Mouse (Mus musculus) urinary bladder, postnatal 10 days (tissue): Measurements from ENCODE around the gene Dact3.

ENCODE experiments used
- DNase-seq: peaks from one replicate; pipeline ENCODE4 v3.0.0; 2022; ENCODE audit warnings: low spot score

Dact3 gene

DNA sequence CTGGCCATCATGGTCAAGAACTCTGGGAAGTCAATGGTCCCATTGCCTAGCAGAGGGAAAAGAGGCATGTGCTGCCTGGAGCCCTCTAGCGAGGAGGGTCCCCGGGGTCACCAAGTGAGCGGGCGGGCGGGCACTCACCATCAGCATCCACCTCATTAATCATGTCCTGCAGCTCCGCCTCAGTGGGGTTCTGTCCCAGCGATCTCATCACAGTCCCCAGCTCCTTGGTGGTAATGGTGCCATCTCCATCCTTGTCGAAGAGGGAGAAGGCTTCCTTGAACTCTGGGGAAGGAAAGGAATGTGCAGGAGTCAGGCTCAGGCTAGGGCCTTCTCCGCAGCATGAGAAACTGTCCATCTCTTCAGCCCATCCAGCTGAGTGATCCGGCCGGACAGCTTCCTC is 42.3 kb downstream of the Dact3 start:
- no peak for DNase-seq

DNA sequence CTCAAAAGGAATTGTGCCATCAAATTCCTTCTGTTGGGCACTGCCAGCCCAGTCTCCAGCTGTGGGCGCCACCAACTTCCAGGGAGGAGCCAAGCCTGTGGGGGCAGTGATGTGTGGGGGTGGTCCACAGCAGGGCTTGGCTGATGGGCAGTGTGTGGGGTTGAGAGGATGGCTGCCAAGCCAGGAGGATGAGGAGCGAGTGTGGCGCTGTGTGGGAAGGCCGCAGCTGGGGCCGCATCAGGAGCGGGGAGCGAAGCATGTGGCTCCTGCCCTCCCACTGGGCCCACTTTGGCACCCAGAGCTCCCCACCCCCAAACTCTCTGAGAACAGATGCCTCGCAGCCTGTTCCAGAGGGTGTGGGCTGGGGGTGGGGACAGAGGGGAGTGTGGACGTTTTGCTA is 42.9 kb downstream of the Dact3 start:
- no peak for DNase-seq

DNA sequence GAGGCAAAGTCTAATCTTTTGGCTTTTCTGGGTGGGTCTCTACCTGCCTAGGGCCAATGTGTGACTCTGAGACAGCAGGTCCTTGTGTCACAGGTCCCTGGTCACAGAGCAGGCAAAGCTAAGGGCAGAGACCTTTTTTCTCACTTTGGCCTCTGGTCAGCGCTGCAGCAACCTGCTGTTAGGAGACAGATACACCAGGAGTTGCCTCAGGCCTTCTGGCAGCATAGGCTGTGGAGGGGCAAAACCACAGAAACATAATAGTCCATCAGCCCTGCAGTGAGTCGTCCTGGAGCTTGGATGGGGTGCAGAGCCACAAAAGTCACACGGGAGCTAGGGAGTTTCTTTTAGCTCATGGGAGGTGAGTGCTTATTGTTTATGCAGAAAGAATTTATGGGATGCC is 43.6 kb downstream of the Dact3 start:
- no peak for DNase-seq

DNA sequence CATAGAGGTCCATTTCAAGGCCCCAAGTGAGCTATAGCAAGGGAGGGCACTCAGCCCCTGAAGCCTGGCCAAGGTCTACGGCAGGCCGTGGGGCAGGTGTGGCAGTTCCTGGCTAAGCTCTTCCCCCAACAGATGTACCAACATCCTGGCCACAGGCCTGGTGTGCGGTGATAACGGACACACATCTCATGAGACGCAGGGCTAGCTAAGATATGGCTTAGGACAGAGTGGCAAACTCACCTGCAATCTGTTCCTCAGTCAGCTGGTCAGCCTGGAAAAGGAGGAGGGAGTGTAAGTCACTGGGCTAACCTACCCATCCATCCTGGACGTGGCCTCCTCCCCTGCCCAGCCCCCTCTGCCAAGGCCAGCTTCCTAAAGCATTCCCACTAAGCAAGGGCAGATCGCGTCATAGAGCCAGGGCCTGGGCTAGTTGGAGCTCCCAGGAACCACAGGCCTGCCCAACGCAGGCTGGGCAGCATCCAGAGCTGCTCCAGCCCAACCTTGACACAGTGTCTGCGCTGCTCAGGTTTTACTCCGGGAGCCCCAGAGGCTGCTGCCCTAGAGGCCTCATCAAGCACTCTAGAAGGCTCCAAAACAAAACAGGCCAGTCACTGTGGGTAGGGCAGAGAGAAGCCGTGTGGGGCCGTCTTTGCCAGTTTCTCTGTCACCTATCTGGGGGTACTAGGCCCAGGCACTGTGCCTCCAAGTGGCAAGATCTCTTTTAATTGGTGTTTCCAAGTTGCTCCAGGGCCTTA is 44.5 kb downstream of the Dact3 start:
- no peak for DNase-seq

DNA sequence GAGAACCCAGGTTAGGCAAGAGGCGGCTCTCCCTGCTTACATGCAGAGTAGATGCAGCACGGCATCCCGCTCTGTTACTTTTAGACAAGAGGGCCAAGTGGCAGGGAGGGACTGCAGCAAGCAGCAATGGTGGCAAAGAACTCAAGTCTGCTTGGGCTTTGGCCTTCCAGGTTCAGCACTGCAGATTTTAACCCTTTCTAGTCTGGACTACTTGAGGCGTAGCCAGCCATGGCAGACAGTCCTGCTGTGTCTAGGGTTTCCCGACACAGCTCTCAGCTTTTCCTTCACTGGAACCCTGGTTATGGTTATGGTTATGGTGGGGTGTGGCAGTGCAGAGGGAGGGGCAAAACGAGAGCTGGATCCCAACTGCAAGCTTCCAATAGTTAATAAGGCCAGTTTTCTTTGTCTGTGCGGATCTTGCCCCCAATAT is 45.0 kb downstream of the Dact3 start:
- DNase-seq: no peak

DNA sequence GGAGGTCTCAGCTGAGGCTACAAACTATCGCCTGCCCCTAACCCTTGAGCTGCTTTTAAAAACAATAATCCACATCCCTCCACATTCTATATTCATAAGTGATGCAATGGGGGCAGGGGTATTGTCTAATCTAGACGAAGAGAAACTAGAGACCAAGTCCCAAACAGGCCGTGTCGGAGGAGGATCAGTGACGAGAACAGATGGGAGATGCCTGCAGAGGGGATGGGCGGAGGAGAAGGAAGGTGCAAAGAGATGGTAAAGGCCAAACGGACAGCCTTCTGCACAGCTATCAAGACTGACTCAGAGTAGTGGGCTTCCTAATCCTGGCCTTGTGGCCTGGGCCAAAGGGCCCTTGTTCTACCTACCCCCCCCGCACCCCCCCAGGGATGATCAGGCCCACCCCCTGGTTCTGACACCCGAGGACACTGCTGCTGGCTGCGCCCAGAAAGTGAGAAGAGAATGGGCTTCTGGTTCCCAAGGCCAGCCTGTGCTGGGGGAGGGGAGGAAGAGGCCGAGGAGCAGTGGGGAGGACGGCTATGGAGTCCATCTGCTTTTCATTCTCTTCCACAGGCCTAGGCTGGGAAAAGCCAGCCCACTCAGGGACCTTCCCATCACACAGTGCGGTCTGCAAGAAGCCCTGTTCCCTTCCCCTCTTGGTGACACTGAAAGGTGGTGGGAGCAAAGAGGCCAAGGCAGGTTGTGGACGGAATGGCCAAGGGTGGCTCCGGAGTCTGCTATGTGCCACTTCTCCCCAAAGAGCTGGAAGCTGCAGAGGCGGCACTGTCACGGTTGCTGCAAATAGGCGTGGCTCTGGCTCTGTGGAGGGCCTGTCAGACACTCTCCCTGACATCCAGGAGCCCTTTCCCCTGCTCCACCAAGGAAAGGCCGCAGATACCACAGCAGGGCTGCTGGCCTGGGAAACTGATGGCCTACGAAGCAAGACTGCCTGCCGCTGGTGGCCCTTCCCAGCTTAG is 46.0 kb downstream of the Dact3 start:
- no peak for DNase-seq

DNA sequence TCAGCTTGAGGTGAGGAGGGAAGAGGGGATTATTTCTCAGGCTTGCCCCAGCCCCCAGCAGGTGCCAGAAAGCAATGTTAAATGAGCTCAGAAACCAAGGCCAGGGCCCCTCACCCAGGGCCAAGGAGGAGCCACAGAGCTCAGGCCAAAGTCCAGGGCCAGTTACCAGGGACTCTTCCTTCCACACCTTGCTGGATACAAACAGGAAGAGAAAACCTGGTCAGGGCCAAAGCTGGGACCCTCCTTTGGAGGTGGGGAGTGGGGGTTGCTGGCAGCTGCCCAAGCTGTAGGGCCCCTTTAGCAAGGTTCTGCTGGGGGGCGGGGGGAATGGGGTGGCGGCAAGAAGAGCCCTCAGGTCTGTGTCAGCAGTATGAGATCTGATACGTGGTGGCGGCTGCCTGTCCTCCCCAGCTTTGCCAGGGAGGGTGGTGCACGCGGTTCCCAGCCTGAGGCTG is 46.8 kb downstream of the Dact3 start:
- DNase-seq: no peak

DNA sequence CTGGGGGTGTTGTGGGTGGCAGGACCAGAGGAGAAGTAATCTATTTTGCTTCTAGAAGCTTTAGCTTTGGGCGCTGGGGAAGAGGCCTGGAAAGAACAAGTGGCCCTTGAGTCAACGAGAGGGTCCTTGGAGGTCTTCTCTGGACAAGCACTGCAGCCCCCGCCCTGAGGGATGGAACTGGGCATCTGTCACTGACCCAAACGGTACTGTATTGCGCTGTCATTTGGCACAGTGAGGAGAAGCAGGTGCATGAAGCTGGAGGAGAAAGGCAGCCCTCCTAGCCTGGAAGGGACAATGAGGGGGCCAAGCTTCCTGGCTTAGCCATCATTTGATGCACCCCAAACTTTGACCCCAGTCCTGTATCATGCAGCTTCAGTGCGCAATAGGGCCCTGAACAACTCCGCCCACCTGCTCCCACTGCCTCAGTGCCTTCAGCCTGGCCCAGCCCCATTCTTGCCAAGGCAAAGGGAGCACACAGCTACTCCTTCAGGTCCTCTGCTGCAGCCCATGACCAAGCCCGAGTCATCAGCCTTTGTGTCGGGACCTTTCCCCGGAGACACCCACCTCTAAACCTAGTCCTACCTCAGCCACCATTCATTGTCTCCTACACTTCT is 47.4 kb downstream of the Dact3 start:
- no peak for DNase-seq

DNA sequence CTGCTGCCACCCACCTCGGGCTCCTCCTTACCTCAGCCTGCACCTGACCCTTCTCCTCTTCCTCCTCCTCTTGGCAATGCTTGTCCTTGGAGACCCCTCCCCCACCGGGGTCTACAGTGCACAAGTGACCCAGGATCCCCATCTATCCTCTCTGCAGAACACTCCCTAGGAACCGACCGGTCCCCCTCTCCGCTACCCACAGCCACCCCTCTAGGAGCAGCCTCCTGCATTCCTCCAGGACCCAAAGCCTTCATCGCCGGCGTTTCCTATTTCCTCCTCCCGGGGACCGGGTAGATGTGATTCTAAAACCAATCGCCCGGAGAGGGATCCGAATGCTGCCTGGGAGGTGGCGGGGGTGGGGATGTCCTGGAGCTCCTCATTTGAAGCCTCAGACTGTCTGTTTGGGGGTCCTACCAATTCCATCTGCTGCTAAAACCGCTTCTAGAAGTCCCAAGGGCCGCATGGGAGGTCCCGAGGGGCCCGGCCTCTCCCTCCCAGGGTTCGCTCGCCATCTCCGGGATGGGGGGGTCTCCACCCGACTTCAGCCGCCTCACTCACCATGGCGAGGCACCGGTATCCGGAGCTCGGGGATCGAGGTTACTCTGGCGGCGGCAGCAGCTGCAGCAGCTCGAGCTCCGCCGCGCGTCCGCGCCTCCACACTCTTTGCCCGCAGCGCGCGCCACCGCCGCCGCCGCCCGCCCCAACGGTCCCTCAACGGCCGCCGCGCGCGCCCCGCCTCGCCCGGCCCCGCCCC is 48.3 kb downstream of the Dact3 start:
- DNase-seq: no peak

DNA sequence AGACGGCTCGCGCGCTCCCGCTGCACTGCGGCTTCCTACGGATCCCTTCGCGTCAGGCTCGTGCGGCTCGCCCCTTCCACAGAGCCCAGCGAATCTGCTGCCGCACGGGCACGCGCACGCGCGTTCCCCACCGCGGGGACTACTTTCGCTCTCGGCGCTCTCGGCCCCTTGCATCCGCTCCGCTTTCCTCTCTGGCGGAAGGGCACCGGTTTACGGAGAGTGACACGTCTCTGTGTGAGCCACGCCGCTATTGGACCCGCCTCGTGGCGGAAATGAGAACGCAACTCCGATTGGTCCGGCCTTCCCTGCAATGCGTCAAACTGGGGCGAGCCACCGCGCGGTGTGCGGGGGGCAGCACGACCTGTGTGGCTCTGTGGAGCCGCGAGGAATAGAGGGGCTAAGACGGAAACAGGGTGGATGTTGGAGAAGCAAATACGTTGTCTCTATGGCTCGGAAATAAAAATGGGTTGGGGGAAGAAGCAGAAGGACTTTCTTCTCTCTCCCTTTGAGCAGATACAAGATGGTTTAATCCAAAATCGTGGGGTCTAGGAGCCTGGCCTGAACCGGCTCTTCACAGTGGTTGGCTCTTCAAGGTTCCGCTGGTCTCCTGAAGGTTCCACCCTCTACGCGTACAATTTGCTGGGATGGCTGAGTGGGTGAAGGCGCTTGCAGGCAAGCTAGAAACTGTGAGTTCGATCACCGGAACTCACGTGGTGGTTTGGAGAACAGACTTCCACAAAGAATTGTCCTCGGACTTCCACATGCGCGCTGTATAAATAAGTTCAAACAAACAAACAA is 49.1 kb downstream of the Dact3 start, which contains the start of gene Calm3:
Calm3 (minus strand) TSS at position 78 of the 798 bp plus-strand sequence.
- peak; percentile 98 for DNase-seq

DNA sequence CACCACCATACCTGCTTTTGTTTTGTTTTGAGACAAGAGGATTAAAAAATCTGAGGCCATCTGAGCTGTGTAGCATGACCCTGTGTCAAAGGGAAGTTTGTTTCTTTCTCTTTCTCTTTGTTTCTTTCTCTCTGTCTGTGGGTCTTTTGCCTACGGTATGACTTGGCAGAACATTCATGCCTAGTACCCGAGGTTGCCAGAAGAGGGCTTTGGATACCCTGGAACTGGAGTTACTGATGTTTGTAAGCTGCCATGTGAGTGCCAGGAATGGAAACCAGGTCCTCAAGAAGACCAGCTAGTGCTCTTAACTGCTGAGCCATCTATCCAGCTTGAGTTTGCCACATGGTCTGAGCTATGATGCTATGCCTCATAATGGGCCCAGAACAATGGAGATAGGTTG is 53.2 kb downstream of the Dact3 start:
- DNase-seq: no peak

DNA sequence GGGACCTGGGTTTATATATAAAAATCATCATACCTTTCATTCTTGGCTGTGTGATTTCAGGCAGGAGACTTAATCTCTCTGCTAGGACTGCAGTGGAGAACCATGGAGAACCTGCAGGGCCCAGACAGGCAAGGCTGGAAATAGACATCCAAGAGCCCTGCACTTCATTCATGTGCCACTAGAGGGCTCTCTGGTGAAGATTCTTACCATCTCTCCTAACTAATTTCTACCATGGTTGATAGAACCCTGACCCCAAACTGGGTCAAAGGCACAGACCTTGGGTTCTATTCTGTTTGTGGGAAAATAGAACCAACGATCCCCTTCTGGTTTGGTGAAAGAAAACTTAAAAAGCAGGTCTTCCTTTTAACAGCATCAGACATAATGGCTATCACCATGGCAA is 55.7 kb downstream of the Dact3 start:
- no peak for DNase-seq

DNA sequence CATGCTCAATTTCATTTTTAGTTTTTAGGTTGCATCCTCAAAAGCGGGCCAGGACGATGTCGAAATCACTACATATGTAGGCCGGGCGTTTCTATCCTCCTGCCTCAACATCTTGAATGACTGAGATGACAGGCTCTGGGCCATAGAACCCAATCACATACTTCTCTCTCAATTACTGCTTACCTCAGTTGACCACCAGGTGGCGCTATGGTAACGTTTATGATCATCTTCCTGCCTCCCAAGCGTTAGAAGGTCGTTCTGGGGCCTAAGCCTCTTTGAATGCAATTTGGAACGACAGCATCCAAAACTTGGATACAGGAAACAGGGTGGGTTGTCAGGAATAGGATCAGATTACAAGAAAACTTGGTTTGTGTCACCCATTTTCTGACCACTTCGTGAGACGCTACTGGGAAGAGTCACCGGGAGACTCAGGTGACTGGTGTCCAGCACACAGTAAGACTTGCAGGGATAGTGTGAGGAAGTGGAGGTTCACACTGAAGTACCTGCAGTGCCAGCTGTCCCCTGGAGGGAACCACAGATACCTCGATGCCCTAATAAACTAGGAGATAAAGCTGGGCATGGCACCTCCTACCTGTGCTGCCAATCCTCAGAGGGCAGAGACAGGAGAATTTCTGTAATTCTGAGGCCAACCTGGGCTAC is 57.0 kb downstream of the Dact3 start:
- no peak for DNase-seq

DNA sequence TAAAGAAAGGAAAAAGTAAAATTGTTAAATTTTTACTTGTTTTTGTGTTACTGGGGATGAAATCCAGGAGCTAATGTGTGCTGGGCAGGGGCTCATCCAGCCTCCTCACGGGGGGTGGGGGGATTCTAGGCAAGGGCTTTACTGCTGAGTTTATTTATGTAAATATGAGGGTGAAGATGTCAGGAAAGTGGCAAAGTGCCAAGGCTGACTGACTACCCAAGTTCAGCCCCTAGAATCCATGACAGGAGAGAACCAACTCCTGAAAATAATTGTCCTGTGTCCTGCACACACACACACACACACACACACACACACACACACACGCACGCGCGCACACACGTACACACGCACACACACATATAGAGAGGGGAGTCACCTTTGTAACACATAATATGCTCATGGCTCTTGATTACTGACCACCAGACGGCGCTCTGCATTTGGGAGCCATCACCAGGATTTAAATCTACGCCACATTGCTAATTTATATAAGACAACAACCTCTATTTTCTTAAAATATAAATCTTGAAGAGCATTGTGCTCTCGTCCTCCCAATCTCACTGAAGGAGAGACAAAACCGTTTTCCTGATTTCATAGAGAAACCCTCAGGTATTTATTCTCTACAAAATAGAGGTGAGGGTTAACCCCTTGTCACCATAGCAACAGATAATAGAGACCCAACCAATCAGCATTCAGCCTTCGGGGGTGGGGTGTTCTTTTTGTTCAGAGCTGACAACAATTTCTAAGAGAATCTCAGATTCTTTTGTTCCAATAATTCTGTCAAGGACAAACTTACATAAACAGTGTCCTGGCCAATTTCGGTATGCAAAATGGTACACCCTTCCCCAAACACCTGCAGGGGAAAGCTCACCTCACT is 57.8 kb downstream of the Dact3 start:
- no peak for DNase-seq
